Mouse (Mus musculus): ENCODE results near the gene Tnni3k.

Tnni3k gene

GRCm38 (mm10) chr3:154945688-154946161 is 109.5 kb downstream of the Tnni3k start:
- DNase-seq, result peak; percentile 10

- no peak for DNase-seq
Observed at GRCm38 (mm10) chr3:154927757-154928156, 127.5 kb downstream of the Tnni3k start.

DNA sequence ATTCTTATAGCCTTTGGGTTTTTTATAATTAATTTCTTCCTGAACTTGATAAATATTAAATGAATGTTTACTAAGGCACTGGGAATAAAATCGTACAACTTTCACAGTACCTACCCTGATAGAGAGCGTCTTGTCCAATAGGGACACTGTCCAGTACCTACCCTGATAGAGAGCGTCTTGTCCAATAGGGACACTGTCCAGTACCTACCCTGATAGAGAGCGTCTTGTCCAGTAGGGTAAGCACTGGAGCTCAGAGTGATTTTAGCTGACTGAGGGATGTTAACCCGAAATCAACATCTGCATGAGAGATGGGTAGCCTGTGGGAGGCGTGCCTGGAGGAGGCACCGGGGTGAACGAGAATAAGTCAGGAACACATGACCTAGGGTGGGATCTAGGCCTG is 130.3 kb downstream of the Tnni3k start:
- DNase-seq, result no peak

GRCm38 (mm10) chr3:154915566-154915965 is 139.6 kb downstream of the Tnni3k start:
- DNase-seq, result no peak

DNA sequence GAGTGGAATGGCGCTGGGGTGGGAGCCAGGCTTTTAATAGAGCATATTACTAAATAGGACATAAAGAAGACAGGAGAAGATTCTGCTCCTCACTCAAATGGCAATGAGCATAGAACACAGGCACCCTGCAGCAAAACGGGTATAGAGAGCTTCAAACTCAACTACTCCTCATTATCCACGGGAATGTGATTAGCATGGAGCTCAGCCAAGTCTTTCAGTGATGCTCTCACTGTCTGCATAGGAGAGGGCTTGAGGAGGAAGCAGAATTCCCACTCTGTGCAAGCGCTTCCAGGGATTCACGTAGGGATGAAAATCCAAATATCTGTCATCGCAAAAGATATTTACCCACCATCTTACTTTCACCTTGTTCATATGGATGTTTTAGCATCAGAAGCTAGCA is 141.6 kb downstream of the Tnni3k start:
- no peak for DNase-seq

DNA sequence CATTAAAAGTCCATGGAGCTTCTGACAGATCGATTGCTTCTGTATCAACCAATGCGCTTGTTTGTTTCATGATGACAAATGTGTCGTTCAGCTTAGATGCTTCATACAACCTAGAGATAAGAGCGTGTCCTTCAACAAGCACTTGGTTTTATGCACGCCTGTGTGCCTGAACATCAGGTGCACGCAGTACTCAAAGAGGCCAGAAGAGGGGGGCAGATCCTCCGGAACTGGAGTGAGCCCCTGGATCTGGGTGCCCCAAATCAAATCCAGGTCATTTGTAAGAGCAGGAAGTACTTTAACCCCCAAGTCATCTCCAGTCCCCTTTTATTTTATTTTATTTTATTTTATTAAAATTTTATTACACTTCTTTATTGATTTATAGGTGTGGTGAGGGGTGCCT is 158.5 kb downstream of the Tnni3k start:
- DNase-seq, result no peak

DNA sequence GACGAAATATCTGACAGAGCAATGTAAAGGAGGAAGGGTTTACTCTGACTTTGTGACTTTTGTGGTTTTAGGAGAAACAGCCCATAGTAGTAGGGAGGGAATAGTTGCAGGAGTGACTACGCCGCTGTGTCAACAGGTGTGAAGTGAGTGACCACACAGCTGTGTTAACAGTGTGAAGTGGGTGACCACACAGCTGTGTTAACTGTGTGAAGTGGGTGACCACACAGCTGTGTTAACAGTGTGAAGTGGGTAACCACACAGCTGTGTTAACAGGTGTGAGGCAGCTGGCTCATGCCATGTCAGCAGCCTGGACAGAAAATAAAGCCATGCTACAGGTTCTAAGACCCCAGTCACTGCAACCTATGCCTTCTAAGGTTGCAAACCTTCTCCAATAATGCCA is 162.0 kb downstream of the Tnni3k start:
- DNase-seq, result no peak

DNA sequence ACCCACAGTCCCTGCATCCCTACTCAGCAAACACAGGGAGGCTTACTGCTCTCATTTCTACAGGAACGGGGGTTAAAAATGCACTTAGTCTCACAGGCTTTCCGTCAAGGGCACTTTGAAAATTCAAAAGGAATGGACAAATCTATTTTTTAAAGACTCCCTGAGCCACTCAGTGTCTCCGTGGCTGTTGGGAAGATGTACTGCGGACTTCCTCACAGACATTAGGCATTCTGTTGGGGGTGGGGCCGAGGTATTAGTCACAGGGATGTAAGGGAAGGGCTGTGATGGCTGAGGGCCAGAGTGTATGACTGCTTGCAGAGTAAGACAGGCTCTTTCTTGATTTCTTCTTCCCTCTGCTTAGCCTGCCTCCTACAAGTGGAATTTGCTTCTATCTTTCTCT is 169.8 kb downstream of the Tnni3k start:
- no peak for DNase-seq

DNA sequence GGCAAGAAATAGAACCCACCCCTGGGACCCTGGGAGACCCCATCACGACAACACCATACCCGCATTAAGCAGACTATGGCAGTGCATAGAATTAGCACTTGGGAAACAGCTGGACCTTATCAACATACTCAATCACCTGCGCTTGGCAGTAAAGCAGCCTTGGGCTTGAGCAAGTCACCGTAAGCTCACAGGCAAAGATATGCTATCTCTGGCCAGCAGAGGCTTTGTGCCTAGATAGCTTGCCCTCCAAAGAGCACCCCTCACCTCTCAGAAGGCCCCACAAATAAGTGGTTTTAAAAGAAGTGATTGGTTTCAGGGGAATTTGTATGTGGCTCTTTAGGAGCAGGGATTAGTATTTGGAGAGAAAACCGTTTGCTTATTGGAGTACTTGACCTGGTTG is 170.2 kb downstream of the Tnni3k start:
- DNase-seq, result no peak

GRCm38 (mm10) chr3:154881428-154881986 is 173.7 kb downstream of the Tnni3k start:
- DNase-seq, result no peak

DNA sequence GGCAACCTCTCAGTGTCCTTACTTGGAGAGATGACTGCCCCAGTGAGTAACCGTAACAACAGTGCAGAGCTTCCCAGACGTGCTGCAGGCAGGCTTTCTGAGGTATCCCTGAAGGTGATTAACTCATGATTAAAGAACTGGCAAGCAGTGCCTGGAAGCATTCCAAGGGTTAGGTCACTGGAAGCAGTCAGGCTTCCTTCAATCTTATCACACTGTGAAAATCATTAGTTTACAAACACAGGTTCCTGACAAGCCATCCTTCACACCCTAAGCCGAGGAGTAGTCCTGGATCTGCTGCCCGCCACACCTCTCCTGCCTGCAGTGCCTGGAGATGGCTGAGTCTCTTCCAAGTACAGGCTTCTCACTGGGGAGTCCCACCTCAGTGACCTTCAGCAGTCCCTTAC is 174.7 kb downstream of the Tnni3k start:
- no peak for DNase-seq

- DNase-seq, result no peak
Observed at GRCm38 (mm10) chr3:154880108-154880507, 175.1 kb downstream of the Tnni3k start.

- no peak for DNase-seq
Observed at GRCm38 (mm10) chr3:154879515-154879914, 175.7 kb downstream of the Tnni3k start.

DNA sequence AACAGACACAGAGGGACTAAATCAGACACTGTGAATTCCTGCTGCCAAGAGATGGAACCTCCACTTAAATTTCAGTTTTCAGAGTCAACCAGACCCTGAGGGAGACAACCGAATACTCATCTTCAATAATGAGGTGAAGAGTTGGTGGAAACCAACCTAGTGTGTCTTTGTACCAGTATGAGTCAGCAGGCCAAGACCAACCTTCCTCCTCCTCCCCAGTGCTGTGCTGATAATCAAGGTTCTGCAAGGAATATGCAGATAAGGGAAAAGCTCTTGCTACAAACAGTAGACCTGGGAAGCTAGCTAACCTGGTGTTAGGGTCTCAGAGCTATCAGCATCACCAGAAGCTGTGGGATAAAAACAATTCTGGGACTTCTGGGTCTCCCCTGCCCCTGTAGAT is 176.1 kb downstream of the Tnni3k start:
- no peak for DNase-seq

- no peak for DNase-seq
Observed at GRCm38 (mm10) chr3:154868807-154869206, 186.4 kb downstream of the Tnni3k start.

GRCm38 (mm10) chr3:154861921-154862320 is 193.3 kb downstream of the Tnni3k start:
- no peak for DNase-seq

- DNase-seq, result no peak
Observed at GRCm38 (mm10) chr3:154859721-154860120, 195.5 kb downstream of the Tnni3k start.

- no peak for DNase-seq
Observed at GRCm38 (mm10) chr3:154853257-154853656, 201.9 kb downstream of the Tnni3k start.

DNA sequence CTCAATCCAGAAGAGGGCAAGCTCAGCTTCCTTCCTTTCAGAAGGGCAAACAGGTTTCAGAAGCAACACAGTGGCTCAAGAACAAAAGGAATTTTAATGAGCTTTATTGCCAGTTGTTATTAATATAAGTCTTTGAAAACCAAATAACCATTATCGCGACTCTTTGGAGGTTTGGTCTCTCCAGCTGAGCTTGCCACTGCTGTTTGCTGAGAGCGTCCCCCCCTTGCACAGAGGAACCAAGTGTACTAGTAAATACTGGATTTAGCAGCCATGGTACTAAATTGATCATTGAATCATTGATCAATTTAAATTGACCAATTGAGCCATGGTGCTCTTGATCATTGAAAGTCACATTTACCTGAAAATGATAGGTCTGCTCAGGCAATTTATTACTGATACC is 202.9 kb downstream of the Tnni3k start:
- DNase-seq, result no peak

DNA sequence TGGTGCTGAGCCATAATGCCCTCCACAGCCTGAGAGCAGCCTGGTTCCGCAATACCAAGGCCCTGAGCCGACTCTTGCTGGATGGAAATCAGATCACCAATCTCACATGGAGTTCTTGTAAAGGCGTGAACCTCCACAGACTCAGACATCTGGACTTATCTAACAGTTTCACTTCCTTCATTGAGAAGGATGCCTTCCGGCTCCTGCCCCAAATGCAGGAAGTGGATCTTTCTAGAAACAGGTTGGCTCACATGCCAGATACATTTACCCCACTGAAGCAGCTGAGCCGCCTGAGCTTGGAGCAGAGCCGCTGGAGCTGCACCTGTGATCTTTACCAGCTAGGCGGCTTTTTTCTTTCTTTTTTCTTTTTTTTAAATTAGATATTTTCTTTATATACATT is 213.0 kb downstream of the Tnni3k start:
- no peak for DNase-seq

- no peak for DNase-seq
Observed at GRCm38 (mm10) chr3:154841076-154841475, 214.1 kb downstream of the Tnni3k start.

- DNase-seq, result no peak
Observed at GRCm38 (mm10) chr3:154837861-154838260, 217.3 kb downstream of the Tnni3k start.

DNA sequence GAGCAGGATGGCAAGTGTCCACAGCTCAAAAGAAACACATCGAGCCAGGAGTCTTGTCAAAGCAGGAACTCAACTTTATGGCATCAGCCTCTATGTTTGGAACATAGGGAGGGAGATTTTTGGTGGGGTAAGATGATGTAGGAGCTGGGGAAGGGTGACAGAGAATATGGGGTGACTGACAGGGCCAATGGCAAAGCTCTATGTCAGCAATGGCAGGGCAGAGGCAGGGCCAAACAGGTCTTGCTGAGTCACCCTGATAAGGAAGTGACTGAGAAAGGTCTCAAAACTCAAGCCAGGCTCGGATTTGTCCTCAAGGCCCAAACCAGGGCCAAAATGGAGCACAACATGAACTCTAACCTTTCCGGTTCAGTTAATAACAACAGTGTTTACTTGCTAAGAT is 219.1 kb downstream of the Tnni3k start:
- no peak for DNase-seq

DNA sequence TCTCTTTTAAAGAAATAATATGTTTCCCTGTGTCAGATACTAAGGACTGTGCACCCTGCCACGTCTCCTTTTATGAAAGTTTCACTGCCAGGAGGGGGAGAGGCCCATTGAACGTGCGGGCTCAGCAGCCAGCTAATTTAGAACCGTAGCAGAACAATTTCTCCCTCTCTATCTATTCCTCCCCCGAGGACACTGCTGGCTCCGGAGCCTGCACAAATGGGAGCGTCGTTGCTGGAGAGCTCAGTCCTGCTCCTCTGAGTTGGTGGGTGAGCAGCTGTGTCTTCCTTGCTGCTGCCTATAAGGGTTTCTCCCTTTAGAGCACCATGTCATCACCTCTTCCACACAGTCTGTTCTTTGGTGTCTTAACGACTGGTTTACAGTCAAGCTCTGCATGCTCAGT is 220.8 kb downstream of the Tnni3k start:
- DNase-seq, result no peak

GRCm38 (mm10) chr3:154825739-154826138 is 229.5 kb downstream of the Tnni3k start:
- DNase-seq, result no peak

- no peak for DNase-seq
Observed at GRCm38 (mm10) chr3:154824713-154825112, 230.5 kb downstream of the Tnni3k start.

Data from cerebellum, adult 9-10 months (tissue).